Mouse (Mus musculus): ENCODE data around the gene Adprhl1.

Adprhl1 gene

DNA sequence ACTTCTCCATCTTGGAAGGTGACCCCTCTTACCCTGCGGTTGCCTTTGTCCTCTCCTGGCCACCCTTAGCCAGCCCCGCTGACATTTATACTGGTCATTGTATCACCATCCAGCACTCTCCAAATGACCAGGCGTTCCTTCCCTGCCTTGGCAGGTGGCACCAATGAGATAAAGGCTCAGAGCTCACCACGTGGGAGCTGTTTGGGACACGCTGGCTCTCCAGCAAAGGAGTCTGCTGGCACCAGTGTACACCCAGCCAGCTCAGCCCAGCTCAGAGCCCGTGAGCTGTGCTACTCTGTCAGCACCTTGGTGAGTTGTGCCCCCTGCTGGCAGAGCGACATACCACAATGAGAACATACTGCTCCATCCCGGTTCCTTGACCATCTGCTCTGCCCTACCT, at the start of gene Adprhl1:
Gene Adprhl1, minus strand, starts transcription at position 144 of the 400 bp plus-strand sequence.
- DNase-seq: peak; percentile 66

DNA sequence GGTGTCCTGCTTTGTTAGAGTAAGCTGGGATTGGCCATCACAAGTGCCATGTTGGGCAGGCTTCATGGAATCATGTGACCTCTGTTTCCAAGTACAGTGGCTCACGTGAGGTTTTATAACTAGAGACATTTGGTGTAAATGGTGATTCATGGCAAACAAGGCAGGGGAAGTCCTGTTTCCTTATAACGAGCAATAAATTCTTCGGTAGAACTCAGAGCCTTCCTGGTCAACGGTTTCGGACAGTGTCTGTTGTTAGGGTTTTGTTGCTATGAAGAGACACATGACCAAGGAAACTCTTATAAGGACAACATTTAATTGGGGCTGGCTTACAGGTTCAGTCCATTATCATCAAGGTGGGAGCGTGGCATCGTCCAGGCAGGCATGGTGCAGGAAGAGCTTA, 47.1 kb upstream of the Adprhl1 start:
- no peak for DNase-seq

DNA sequence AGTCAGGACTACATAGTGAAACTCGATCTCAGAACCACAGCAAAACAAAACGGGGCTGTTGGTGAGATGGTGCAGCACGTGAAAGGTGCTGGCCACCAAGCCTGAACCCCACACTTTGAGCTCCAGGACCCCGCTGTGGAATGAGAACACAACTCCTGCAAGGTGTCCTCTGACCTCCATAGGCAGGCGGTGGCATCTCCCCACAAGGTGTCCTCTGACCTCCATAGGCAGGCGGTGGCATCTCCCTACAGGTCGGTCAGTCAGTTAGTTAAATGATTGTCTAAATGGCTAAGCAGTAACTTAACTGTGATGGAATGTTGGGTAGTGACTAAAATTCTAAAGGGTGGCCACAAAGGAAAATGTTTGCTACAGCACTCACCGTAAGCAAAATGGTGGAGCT, 45.6 kb upstream of the Adprhl1 start:
- no peak for DNase-seq

DNA sequence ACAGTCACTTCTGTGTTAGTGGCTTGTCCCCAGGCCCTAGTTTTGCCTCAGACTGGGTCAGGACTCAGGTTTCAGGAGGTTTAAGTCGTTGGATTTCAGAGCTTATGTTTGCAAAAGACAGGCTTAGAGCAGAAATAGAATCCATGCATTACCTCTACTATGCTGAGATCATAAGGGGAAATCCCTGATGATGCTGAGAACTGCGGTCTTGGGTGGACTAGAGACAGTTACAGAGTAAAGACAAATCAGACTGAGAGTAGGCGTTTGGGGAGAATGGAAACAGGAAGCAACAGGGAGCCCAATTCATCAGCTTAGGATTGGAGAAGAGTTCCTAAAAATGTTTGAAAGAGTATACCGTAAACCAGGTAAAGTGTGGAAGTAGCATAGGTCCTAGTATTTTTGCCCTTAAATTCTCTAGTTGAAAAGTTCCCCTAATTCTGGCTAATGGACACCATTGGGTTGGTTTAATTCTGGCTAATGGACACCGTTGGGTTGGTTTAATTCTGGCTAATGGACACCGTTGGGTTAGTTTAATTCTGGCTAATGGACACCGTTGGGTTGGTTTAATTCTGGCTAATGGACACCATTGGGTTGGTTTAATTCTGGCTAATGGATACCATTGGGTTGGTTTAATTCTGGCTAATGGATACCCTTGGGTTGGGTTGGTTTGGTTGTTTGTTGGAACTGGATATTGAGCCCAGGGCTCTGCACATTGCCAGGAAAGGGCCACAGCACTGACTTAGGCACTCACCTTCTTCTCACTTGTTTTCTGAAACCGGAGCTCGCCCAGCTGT, 39.9 kb upstream of the Adprhl1 start:
- DNase-seq: no peak

DNA sequence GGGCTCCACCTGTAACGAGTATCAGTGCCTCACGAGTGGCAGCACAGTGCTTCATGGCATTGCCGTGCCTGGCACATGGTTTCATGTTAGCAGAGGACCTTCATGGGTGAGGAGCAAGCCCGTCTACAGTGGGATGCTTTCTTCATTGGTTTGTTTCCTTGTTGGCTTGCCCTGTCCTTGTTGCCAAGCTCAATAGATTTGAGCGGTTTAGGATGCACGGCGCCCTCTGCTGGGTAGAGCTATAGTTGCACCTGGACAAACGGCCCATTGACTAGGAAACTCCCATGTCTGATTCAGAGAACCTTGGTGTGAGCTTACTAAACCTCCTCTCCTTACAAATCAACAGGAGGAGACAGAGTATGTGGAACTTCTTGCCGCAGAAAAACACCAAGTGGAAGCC, 38.4 kb upstream of the Adprhl1 start:
- DNase-seq: peak; percentile 83

DNA sequence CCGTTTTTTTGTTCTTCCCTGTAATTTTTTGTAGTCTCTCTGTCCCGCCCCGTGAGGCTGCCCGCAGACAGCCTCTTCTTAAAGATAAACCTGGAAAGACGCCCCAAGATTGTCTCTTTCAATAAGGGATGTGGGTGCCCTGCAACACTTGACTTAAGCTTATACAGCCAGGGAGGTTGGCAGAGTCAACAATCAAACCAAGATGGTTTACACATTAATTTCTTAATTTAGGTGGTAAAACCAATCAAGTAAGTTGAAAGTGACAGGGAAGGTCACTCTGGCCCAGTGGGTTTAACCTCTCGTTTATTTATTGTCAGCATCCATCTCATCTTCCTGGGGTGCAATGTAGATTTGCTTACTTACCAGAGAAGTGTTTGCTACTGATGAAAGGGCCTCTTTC, 34.7 kb upstream of the Adprhl1 start:
- DNase-seq: no peak

DNA sequence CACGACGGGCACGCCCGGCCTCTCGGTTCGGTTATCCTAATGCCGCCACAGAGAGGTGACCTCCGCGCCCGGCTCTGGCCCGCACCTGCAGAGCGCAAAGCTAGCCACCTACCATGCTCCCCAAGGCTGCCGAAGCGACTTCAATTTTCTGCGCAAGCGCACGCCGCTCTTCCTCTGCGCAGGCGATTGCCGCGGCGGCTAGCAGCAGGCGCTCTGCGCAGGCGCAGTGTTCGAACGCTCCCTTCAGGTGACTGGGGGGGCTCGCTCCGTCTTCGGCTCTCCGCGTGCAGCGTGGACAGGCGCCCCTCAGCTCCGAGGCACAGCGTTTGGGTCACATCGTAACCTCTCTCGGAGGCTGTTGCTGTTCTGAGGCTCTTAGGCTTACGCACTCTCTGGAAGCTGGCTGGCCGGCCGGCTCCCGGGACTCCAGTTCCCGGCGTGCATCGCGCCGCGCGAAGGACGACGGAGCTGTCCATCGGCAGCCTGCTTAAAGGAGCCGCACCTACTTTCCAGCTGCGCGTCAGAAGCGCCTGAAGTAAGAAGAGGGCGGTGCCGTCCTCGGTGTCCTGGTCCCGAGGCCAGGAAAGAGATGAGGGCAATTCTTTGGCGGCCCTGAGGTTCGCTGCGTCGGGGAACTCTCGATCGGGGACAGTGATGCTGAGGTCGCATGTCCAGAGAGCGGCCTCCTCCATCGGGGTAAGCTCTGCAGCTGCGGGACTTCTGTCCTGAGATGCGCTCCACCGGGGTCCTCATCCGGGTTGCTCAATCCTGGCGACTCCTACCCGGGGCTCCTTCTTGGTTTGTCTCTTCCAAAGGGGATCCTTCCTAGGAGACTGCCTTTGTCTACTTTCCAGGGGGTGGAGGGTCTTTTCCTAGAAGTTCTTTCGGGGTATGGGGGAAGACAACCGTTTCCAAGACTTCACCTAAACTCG, 34.0 kb upstream of the Adprhl1 start, which contains the start of the genes Dcun1d2 and Tmco3:
Gene Dcun1d2, minus strand, starts transcription at position 440 of the 932 bp plus-strand sequence.
Gene Tmco3, plus strand, starts transcription at position 499 of the 932 bp plus-strand sequence.
- peak; percentile 97 for DNase-seq

DNA sequence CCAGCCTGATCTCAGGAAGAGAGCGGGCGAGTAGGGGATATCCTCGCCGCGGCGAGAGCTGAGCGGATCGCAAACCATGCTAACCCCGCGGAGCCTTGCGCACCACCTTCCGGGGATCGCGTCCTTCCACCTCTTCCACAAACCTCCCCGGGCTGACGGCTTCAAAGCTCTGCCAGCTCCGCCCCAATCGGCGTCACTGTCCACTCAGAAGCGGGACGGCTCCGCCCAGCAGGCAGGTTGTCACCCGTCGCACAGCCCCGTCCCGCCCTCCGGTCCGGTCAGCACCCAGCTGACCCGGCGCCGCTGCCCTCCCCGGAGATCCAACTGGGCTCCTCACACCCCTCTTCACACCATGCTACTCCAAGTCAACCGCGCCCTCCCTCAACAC, 33.3 kb upstream of the Adprhl1 start:
- DNase-seq: peak; percentile 91

DNA sequence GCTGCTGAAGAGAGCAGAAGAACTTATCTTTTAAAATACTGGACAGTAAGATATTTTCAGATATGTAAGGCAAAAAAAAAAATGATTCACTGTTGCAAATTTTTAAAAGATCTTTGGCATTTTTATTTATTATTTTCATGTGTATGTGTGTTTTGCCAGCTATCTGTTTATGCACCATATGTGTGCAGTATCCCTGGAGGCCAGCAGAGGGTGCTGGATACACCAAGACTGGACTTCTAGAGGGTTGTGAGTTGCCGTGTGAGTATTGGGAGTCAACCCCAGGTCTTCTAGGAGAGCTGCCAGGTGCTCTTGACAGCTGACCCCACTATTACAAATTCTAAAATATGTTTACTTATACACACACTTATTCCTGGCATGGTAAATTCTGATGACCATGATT, 29.2 kb upstream of the Adprhl1 start:
- peak; percentile 6 for DNase-seq

DNA sequence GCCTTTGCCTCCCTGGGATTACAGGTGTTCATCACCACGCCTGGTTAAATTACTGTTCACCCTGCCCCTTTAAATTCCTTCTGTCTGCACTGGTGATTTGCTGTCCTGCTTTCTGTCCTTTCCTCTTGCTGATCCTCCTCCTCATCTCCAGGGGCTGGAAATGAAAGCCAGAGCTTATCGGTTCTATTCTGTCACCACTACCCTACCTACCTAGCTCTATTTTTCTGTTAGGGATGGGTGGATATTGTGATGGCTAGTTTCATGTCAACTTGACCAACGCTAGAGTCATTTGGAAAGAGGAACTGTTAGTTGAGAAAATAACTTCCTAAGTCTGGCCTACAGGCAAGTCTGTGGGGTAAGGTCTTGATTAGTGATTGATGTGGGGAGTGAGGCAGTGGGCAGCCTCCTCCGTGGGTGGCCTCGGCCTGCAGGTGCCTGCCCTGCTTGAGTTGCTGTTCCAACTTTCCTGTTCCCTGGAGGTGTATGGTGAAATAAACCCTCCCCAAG, 23.0 kb upstream of the Adprhl1 start:
- DNase-seq: no peak

DNA sequence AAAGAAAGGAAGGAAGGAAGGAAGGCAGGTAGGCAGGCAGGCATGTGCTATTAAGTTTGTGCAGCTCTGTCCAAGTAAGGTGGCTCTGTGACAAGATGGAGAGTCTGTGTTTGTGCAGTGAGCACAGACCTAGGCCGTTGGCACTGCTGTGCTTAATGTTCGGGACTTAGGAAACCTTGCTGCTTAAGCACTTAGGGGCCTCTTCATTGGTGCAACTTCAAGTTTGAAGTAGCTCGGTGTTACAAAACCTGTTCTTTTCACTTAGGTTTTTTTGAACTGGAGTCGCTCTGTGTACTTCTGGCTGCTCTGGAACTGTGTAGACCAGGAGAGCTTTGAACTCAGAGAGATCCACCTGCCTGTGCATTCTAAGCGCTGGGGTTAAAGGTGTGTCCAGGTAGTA, 18.9 kb upstream of the Adprhl1 start:
- DNase-seq: no peak

DNA sequence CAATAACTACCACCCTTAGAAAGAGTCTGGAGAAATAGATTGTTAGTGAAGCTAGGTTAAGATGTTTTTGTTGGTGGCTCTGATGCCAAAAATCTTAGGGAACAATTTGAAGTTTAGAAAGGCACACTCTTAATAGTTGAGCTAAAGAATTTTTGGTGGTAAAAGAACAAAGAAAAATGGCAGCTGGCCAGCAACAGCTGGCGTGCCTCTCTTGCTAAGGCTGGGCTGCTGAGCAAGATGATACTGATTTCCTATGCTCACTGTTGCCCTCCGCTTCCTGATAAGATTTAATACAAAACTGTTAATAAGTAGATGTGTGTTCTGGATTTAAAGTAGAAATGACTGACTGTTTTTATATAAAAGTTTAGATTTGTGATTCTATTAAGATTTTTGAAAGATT, 13.6 kb upstream of the Adprhl1 start:
- no peak for DNase-seq

DNA sequence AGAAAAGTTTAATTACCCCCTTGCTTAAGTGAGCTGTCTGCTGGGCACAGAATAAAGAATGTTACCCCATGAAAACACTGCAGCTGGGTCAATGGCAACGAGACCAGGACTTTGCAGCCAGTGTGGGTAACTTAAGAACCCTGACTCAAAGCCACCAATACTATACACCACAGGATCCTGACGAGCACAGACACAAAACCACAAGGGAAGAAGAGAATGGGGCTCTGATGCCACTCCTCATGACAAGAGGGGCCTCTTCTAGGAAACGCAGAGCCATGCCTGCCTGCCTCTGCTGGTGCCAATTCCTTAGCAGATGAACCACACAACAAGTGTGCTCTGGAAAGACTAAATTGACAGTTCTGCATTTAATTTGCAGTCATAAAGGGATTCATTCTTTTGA, 9.4 kb upstream of the Adprhl1 start:
- DNase-seq: no peak

DNA sequence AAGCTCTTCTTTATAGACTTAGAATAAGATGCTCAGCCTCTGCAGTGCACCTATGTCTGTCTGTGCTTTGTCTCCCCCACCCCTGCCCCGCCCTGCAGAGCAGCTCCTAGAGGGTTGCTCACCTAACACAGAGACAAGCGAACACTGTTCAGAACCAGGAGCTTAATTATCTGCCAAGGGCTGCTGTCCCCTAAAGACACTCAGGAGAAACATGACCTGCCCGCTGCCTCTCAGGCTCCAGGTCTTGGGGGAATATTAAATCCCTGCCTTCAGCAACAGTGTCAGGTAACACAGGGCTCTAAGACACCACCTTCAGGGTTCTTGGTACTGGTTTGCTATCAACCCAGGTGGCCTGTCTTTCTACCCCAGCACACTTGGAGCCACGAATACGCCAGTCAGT, 549 bp downstream of the Adprhl1 start:
- DNase-seq: no peak

DNA sequence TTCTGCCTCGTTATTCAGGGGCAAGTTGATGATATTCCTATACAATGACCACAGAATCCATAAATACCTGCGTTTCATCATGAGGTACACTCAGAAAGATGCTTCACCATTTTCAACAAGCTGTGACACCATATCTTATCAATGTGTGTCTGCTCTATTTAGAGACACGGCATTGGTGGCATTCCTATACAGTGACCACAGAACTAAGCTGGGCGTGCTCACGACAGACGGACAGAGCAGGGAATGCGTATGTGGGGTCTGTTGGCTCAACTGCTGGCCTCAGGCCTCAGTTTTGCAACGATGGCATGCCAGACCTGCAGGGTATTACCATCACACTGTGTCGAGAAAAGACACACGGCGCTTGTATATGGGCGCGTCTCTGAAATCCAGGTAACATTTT, 1.1 kb downstream of the Adprhl1 start:
- DNase-seq: no peak

DNA sequence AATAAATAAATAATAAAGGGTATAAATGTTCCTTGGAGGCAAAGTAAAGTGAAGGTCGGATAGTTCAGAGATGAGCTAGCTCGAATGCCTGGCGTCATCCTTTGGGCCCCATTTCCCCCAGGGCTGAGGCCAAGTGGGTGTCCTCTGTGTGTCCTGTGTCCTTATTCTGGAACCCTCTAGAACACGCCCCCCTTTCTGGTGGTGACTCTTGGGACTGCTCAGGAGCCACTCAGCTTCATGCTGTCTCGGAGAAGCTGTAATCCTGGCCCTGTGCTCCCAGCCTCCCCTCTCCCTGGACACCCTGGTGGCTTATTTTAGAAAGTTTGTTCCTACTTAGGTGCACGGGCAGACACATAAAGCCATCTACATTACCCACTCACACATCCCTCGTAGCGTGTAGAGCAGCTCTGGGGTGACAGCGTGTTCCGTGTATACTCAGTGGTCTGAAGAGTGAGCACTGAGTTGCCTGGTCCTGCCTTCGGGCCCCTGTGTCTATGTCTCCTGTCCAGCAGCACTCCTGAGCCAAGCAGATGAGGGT, 9.6 kb downstream of the Adprhl1 start:
- DNase-seq: no peak

DNA sequence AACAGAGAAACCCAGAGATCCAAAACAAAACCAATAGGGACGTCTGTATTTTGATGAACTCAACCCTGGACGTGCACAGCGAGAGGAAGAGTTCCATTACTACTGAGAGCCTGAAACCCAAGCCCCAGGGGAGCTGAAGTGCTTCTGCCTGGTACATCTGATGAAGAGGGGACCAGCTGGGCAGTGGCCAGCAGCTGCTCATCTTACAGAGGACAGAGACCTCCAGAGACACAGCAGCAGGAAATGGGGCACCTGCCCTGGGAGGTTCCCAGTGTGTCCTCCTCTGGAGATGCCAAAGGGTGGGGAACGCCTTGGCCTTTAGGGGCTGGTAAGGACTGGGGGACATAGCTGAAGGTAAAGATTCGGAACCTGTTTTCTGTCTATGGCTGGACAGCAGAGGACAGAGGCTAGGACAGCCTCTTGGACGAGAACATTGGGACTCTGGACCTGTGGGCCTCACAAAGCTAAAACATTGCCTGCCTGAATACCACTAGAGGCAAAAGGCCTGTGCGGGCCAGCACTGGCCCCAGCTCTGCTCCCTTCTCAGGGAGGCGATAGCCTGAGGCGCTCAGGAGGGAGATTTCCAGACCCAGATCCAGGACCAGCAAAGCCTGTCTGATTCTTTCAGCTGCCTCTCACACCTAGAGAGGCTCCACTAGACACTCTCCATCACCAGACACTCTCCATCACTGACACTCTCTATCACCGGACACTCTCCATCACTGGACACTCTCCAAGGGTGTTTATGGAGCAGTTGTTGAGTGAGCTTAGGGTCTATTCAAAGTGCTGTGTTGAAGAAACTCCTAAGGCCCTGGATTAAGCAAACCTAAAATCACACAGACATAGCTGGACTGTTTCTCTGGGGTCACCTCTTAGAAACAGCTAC, 10.7 kb downstream of the Adprhl1 start:
- DNase-seq: no peak

DNA sequence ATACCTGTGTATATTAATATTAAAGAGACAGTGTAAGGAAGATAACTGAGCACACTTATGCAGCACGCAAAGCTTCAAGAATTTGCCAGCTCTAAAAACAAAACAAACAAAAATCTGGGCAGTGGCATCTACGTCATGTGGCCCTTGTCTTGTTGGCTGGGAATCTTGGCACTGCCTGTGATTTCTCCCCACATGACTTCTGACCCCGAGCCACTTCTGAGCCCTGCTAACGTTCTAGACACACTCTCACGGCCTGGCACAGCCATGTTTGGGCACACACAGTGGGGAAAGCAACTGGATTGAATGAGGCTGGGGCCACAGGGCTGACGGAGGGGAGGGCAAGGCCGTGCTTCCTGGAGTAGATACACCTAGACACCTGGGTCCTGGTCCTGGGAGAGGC, 13.3 kb downstream of the Adprhl1 start:
- no peak for DNase-seq

DNA sequence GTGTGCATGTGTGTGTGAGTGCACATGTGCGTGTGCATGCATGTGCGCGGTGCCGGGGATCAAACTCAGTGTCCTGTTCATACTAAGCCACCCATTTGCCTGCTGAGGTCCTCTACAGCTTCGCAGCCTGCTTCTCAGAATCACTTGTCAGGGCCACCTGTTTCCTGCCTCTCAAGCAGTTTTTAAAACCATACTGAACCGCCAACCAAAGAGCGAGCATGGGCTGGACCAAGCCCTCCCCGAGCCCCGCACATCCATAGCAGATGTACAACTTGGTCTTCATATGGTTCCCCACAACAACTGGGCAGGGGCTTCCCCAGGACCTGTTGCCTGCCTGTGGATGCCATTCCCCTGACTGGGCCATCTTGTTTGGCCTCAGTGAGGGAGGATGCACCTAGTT, 13.9 kb downstream of the Adprhl1 start:
- DNase-seq: no peak

DNA sequence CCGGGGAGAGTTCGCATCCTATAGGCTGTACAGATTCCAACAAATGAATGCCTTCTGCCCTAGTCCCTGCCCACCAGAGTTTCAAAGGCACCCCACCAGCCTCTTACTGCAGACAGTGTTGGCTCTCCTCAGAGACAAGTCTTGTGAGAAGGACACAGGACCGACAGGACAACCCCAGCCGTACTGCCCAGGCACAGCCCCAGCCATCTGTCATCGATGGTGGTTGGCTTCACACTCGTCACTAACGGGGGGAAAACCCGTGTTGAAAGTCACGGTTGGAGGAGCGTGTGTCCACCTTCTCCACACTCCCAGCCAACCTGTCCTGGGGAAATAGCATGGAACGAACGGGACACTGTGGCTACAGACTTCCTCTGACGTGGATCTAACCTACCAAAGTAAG, 19.2 kb downstream of the Adprhl1 start:
- DNase-seq: no peak

DNA sequence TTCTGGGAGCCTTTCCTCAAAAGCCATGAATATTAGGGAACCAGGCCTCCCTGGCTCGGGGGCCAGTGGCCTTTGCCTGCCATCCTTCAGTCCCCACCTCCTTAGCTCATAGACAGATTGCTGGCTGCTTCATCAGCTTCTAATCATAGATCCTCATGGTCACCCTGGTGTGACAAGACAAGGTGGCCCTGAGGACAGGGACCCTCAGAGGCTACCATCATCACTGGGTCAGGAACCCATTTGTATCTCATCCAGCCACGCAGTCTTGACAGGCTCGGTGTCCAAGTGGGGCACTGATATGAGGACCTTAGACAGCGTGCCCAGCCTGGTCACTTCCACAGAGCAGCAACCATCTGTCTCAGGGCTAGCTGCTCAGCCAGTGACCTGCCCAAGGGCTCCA, 23.5 kb downstream of the Adprhl1 start:
- DNase-seq: no peak

DNA sequence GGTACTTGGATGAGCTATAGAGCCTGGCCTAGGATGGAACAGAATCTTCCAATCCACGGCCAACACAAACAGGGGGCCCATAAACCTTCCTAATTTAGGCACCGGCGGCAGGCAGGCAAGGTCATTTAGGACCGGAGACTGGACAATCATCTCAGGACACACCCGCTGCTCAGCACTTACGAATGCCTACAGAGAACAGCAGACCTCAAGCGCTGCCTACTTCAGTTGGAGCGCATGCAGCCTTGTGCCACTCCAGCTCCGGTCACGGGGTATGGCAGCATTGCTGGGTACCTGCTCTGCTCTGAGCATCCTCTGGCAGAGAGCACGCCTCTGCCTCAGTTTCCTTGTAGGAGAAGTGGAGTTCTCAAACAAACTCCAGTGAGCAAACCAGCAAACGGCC, 24.2 kb downstream of the Adprhl1 start:
- no peak for DNase-seq

Data from retina, postnatal 1 day (tissue).